Mouse (Mus musculus): ENCODE data around the gene Prr18.

GRCm38 (mm10) chr17:8303671-8304070, 33.6 kb upstream of the Prr18 start:
- no peak for TF ChIP-seq CTCF (IDR thresholded peaks at IDR 0.05)
- no peak for TF ChIP-seq POLR2A (IDR thresholded peaks at IDR 0.05; ENCODE audit: insufficient read depth, low read depth, low read length)
- no peak for TF ChIP-seq EP300 (IDR thresholded peaks at IDR 0.05; ENCODE audit: insufficient read depth, low read depth, low read length)
